Mouse (Mus musculus): ENCODE measurements at regions not wholly inside any gene's neighbourhood (a gene's known extent, or its start where the extent isn't known, plus 50 kb on each side); places are given as distances from the start of the nearest gene placed in this dataset.

GRCm38 (mm10) chr3:80631391-80631790 lies 171.2 kb downstream of the Gria2 start:
- in situ Hi-C loops (cut with MboI, MseI) = no loop called here

- in situ Hi-C loops (cut with MboI, MseI) = no loop called here
Measured at GRCm38 (mm10) chr3:80610414-80610813, 192.2 kb downstream of the Gria2 start.

DNA sequence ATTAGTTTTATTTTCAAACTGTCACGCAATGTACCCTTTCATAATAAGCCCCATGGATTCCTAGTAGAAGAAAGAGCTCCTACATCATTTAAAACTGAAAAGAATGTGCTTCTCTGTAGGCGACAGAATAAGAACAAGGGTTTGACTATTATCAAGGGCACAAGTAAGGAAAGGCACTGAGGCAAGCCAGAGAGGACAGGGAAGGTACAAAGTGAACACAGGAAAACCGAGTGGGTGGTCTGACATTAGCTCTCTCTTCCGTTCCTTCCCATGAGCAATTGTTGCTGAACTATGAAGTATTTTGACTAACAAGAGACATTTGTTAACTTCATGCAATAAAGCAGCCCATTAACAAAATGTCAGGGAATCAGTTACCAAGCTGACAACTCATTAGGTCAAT lies 194.2 kb downstream of the Gria2 start:
- in situ Hi-C loops (cut with MboI, MseI) = no loop called here

- in situ Hi-C loops (cut with MboI, MseI) = no loop called here
Measured at GRCm38 (mm10) chr3:80607809-80608208, 194.8 kb downstream of the Gria2 start.

DNA sequence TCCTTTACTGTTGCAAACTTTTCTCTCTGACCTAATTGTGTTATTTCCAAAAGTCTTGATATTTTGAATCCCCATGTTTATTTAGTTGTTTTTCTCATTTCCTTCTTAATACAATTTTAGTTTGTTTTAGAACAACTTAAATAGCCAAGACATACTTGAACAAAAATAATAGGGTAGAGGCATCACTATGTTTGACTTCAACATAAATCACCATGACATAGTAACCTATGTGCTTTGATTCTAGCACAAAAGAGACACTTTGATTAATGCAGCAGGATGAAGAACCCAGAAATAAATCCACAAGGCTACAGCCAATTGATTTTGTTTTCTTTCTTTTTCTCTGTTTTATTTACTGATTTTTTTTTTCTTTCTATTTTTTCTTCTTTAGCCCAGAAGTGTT lies 205.1 kb downstream of the Gria2 start:
- in situ Hi-C loops (cut with MboI, MseI) = loop anchor here (5.0 to 10.0 kb wide), 3 partner anchors 653 to 1823 kb away; no protein-coding TSS in a partner anchor

DNA sequence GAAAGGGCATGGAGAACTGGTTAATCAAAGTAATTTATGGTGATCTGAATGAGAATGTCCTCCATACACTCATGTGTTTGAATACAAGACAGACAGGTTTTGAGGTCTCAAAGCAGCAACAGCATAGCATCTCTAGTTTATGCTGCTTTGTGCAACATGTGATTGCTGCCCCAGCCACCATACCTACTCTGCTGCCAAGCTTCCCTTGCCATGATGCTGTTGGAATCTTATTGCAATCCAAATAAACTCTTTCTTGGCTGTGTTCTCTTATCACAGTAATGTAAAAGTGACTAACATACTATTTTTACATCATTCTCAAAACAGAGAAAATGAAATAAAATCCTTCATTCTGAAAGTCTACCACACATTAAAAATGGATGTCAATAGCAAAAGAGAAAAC lies 235.1 kb downstream of the Gria2 start:
- in situ Hi-C loops (cut with MboI, MseI) = no loop called here

DNA sequence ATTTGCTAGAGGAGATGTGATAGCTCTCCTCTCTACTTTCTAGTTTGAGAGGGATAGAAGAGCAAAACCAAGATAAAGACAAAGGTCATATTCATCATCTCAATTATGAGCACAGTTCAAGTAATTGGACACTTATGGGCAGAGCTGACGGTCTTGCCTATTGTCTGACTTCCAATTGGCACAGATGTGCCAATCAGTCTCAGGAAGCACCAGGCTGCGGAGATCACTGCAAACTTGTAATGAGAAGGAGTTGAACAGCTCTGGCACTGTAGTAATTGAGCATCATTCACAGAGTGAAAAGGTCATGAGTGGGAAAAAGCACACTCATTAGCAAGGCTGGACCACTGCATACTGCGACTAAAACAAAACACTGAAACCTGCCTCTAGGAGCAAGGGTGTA lies 236.4 kb downstream of the Gria2 start:
- in situ Hi-C loops (cut with MboI, MseI) = no loop called here

- in situ Hi-C loops (cut with MboI, MseI) = no loop called here
Measured at GRCm38 (mm10) chr3:80546151-80546695, 256.4 kb downstream of the Gria2 start.

GRCm38 (mm10) chr3:80543783-80544182 lies 258.9 kb downstream of the Gria2 start:
- in situ Hi-C loops (cut with MboI, MseI) = no loop called here

GRCm38 (mm10) chr3:80541382-80541781 lies 261.3 kb downstream of the Gria2 start:
- in situ Hi-C loops (cut with MboI, MseI) = no loop called here

- in situ Hi-C loops (cut with MboI, MseI) = no loop called here
Measured at GRCm38 (mm10) chr3:80533706-80534349, 268.8 kb downstream of the Gria2 start.

DNA sequence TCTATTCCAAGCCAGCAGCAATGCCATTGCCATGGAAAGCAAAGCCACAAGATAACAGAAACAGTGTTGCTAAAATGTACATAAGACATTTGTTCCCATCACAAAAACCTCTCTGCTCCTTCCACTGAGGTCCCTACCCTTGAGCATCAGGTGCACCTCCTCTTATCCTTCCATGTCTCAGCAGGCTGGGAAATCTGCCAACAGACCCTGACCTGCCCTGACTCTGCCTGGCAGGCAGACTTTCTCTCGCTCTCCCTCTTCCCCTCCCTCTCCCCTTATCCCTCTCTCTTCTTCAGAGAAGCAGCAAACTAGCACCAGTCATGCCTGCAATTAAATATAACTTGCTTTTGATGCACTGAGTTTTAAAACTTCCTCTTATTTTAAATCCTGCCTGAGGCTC lies 288.6 kb downstream of the Gria2 start:
- in situ Hi-C loops (cut with MboI, MseI) = no loop called here

DNA sequence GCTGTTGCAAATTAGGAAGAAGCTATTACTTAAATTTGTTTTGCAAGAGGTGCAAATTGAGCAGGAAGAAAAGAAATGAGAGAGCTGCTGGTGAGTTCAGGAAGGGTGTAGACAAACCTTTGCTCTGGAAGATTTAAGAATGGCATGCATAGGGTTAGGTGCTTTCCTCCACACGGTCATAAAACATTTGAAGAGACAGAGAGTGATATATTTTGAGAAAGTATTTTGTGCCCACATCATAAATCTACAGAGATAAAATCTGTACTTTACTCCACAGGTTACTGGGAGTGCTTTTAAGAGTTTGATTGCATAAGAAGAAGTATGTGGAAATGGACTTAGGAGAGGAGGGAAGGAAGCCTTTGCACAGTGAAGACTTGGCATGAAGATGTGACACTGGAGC lies 293.4 kb downstream of the Gria2 start:
- in situ Hi-C loops (cut with MboI, MseI) = no loop called here

- in situ Hi-C loops (cut with MboI, MseI) = no loop called here
Measured at GRCm38 (mm10) chr3:80506701-80507100, 295.9 kb downstream of the Gria2 start.

DNA sequence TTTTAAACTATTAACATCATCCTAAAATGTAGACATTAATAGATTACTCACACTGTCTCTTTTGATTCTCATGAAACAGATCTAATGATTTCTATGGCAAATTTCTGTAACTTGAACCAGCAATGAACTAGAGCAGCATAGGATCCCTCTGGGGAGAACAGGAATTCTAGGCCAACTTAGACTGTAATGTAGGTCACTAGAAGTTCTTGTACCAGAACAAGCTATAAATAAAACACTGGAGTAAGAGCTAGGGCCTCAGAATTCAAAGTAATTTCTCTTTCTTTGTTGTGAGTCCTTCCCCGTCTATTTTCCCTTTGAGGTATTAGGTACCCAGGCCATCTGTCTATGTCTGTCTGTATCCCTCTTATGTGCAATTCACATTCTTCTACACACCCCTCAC lies 301.5 kb downstream of the Gria2 start:
- in situ Hi-C loops (cut with MboI, MseI) = no loop called here

DNA sequence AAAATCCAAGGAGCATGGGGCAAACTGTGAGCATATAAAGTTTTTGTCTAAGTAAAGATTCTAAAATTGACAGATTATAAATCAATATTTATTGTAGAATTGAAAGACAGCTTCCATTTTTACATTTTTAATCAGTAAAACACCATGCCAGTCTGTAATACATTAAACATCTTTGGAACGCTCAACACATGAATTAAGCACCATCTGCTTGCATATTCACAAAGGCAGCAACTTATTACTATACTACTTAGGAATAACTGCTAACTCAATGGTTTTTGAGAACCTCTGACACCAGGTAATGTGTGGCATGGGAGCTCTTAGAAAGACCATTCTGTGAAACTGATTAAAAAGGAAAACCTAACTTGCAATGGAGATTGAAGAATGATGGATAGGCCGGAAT lies 306.1 kb downstream of the Gria2 start:
- in situ Hi-C loops (cut with MboI, MseI) = no loop called here

DNA sequence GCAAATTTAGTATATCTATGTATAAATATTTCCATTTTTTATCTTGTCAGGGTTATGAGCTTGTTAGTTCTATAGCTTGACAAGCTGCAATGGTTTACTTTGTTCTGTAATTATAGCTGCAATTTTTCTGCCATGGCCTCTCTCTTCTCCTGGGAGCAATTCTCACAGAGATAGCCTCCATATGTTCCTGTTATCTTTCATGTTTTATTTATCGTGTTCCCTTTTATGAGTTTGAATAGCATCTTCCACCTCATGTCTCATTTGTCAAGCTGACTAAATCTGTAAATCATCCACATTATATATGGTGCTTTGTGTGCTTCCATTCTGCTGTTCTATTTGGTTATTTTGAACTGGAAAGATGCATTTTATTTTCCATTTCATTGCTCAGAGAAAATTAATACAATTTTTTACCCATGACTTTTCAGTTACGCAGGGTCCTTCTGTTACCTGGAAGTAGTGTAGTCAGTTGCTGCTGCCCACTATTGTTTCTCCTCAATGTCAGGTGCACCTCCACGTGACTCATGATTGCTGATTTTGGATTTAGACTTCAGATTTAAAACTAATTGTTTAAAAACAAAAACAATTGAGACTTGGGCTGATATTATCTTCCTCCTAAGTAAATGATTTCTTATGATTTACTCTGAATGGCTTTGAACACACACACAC lies 318.3 kb downstream of the Gria2 start:
- in situ Hi-C loops (cut with MboI, MseI) = no loop called here

- in situ Hi-C loops (cut with MboI, MseI) = no loop called here
Measured at GRCm38 (mm10) chr3:80478676-80479075, 324.0 kb downstream of the Gria2 start.

- in situ Hi-C loops (cut with MboI, MseI) = no loop called here
Measured at GRCm38 (mm10) chr3:80473686-80474085, 328.9 kb downstream of the Gria2 start.

All from T-helper 17 cell (primary cell).